Mouse (Mus musculus) lung, postnatal 0 days (tissue): ENCODE measurements around the gene Elfn1. TPM values are rescaled to one million over a fixed set of nuclear protein-coding genes. Genes with fewer than 3 reads are reported as not detected.
A peak's percentile ranks its signal among the peaks of the same experiment; 100 is the strongest.

Experiments used
- ATAC-seq: fragments of 200-750 bp; cut with Nextera tagmentation; 2 replicates; pipeline ENCODE4 v1.8.0; 2017; ENCODE audit warnings: moderate library complexity
- DNase-seq: peaks from one replicate; pipeline ENCODE4 v3.0.0-alpha.2; 2016; ENCODE audit warnings: low spot score
- H3K27ac ChIP-seq: fragments of 300-500 bp; sonication (generic); 2 replicates; pipeline ENCODE4 v1.5.1; 2014; ENCODE audit warnings: antibody characterized with exemption, mild to moderate bottlenecking, low read length, mixed read lengths
- H3K27me3 ChIP-seq: fragments of 300-500 bp; sonication (generic); replicated peaks from 2 replicates; pipeline ENCODE4 v1.6.1; 2014; ENCODE audit warnings: low read length, mixed read lengths; ENCODE audit not compliant: insufficient read depth
- H3K36me3 ChIP-seq: fragments of 300-500 bp; sonication (generic); 2 replicates; pipeline ENCODE4 v1.6.1; 2014; ENCODE audit warnings: low read length, mixed read lengths; ENCODE audit not compliant: insufficient read depth
- H3K4me1 ChIP-seq: fragments of 300-500 bp; sonication (generic); 2 replicates; pipeline ENCODE4 v1.6.1; 2014; ENCODE audit warnings: antibody characterized with exemption, low read depth, low read length, mixed read lengths; ENCODE audit not compliant: insufficient read depth
- H3K4me2 ChIP-seq: fragments of 300-500 bp; sonication (generic); replicated peaks from 2 replicates; pipeline ENCODE4 v1.6.1; 2014; ENCODE audit warnings: low read depth, mild to moderate bottlenecking, low read length, moderate library complexity, mixed read lengths
- H3K4me3 ChIP-seq: fragments of 300-500 bp; sonication (generic); 2 replicates; pipeline ENCODE4 v1.5.1; 2014; ENCODE audit warnings: low read depth, low read length
- H3K9ac ChIP-seq: fragments of 300-500 bp; sonication (generic); replicated peaks from 2 replicates; pipeline ENCODE4 v1.6.1; 2014; ENCODE audit warnings: low read depth, mild to moderate bottlenecking
- H3K9me3 ChIP-seq: fragments of 300-500 bp; sonication (generic); 2 replicates; pipeline ENCODE4 v1.6.1; 2016; ENCODE audit warnings: low read length, mixed read lengths
- CTCF ChIP-seq: IDR thresholded peaks from 2 replicates; pipeline ENCODE4 v1.5.1; 2016; ENCODE audit warnings: antibody characterized with exemption, mild to moderate bottlenecking
- EP300 ChIP-seq: IDR thresholded peaks from 2 replicates; pipeline ENCODE4 v1.6.1; 2016; ENCODE audit warnings: antibody characterized with exemption, mild to moderate bottlenecking, control low read depth
- WGBS: fragments of 180-500 bp; shearing (Covaris S2); extraction: QIAGEN DNeasy Blood & Tissue Kit; methylation state at CpG from one replicate; pipeline ENCODE4 v1.1.7; 2014; 5-methylcytosine and 5-hydroxymethylcytosine counted together
- polyA plus RNA-seq: library from polyadenylated mRNA; unstranded; fragments of >200 nt; fragmentation: Nextera tagmentation; extraction: Ambion mirVana; gene quantifications from 2 replicates; pipeline ENCODE4 v1.2.1, GENCODE M21; 2015

Elfn1 gene
- polyA plus RNA-seq, 1 experiment from 2014 or later, result 1.5 TPM

DNA sequence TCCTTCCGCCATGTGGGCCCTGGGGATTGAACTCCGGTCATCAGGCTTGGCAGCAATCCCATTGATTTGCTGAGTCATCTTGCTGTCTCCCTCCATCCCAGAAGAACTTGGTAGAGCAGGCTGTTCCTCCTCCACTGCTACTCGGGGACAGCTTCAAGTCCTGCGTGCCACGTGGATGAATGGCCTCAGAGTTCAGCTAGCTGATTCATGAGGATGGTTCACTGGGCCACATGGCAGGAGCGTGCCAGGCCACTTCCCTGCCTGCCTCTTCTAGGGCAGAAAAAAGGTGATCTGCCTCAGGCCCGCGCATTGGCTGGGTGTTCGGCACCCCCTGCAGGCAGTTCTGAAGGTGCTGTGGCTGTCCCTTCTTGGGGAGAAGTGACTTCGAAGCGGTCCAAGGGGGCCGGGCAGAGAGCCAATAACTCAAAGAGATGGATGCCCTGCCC lies 62.5 kb downstream of the Elfn1 start:
- DNase-seq, result peak; percentile 18
- Histone ChIP-seq H3K4me1 (no peaks in the 10 kb centered on the region), H3K4me2 (no peak overlapping the region), H3K27me3 (no peaks in the 10 kb centered on the region), H3K9ac (no peak overlapping the region), H3K36me3 (no peaks in the 10 kb centered on the region), H3K27ac (no peak overlapping the region), H3K4me3 (no peak overlapping the region), H3K9me3 (no peaks in the 10 kb centered on the region)
- TF ChIP-seq EP300 (no peak), CTCF (peak; percentile 58)
- WGBS, result 31% methylated on average over 12 of the region's 12 CpGs
- peak; percentile 49 for ATAC-seq

DNA sequence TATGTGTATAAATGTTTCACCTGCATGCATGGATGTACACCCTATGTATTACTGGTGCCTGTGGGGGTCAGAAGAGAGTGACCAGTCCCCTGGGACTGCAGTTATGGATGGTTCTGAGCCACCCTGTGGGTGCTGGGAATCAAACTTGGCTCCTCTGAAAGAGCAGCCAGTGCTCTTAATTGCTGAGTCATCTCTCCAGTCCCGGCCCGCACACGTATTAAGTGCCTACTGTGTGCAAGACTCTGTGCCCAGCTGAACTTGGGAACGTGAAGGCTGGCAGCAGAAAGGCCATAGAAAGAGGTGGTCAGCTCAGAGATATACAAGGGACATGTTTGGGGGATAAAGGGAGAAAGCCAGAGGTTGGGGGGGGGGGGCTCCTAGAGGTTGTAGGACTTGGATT lies 68.8 kb downstream of the Elfn1 start:
- H3K4me3 ChIP-seq, result no peak overlapping the region
- H3K4me1 ChIP-seq, result no peaks in the 10 kb centered on the region
- no peak overlapping the region for H3K4me2 ChIP-seq
- DNase-seq (no peak), ATAC-seq (no peak)
- no peaks in the 10 kb centered on the region for H3K36me3 ChIP-seq
- H3K27ac ChIP-seq, result no peak overlapping the region
- WGBS, result 73% methylated on average over 4 of the region's 4 CpGs
- TF ChIP-seq CTCF (no peak), EP300 (no peak)
- H3K9me3 ChIP-seq, result no peaks in the 10 kb centered on the region
- no peaks in the 10 kb centered on the region for H3K27me3 ChIP-seq
- no peak overlapping the region for H3K9ac ChIP-seq

DNA sequence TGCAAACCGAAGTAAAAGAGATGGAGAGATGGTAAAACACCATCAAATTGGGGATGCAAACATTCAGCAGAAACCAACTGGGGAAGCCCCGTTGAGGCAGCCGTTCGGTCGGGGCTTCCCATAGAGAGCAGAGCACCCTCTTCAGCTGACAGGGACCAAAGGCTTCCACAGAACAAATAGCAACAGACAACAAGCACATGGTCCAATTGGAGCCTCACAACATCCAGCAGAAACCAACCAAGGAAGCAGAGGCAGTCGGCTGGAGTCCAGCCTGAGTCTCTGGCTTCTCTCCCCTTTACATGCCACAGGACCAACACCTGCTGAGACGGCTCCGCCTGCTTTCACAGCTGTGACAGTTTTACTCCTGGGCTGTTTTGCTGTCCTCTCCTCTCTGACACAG lies 69.7 kb downstream of the Elfn1 start:
- Histone ChIP-seq H3K27ac (no peak overlapping the region), H3K4me2 (no peak overlapping the region), H3K9ac (no peak overlapping the region), H3K4me3 (no peak overlapping the region), H3K9me3 (no peaks in the 10 kb centered on the region), H3K36me3 (no peaks in the 10 kb centered on the region), H3K4me1 (no peaks in the 10 kb centered on the region), H3K27me3 (no peaks in the 10 kb centered on the region)
- WGBS, result 26% methylated on average over 8 of the region's 8 CpGs
- no peak for DNase-seq
- TF ChIP-seq CTCF, result no peak
- TF ChIP-seq EP300, result no peak
- no peak for ATAC-seq

DNA sequence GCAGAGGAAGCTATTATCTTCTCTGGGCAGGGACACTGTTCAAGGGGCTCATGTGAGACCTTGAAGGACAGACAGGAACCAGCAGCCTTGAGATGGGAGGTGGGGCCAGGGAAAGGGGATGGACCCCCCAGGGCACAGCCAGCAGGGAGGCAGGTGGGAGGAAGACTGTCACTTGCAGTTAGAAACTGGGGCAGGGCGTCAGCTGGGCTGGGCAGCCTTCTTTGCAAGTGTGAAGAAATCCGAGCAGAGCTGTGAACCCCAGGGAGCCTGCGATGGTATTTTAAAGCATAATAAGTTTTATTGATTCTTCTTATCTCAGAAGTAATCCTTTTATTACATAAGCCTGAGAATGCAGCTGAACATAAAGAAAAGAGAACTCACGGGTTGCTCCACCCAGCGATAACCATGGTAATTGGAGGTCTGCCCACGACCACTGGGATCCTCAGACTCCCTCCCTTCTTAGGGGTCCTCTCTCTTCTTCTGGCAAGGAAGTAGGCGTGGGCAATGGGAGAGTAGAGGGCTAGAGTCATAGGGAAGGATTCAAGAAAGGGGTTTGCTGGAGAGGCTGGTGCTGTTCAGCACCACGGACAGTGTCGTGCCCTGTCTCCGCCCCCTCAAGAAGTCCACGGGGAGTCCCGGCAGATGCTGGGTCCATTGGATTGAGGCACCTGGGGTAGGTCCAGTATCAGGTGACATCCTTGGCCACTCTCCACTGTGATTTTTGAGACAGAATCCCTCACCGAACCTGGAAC lies 71.0 kb downstream of the Elfn1 start:
- Histone ChIP-seq H3K27me3 (no peaks in the 10 kb centered on the region), H3K4me2 (no peak overlapping the region), H3K9me3 (no peaks in the 10 kb centered on the region), H3K27ac (no peak overlapping the region), H3K36me3 (no peaks in the 10 kb centered on the region), H3K4me1 (no peaks in the 10 kb centered on the region), H3K4me3 (no peak overlapping the region), H3K9ac (no peak overlapping the region)
- DNase-seq, result peak; percentile 40
- WGBS, result 4% methylated on average over 13 of the region's 13 CpGs
- no peak for ATAC-seq
- TF ChIP-seq EP300 (no peak), CTCF (no peak)

DNA sequence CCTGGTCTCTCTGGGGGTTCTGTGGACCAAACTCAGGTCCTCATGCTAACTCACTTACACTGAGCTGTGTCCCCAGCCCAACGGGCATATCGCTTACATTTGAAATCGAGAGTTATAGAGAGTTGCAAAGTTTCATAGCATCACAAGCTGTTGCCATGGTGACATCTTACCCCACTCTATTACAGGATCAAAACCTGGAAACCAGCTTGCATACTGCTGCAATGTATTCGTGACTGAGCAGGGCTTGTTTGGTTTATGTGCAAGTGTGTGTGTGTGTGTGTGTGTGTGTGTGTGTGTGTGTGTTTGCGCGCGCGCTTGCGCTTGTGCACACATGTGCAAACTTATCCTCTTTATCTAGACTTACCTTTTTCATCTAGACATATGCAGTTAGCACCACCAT lies 71.6 kb downstream of the Elfn1 start:
- Histone ChIP-seq H3K27ac (no peak overlapping the region), H3K27me3 (no peaks in the 10 kb centered on the region), H3K36me3 (no peaks in the 10 kb centered on the region), H3K4me3 (no peak overlapping the region), H3K4me1 (no peaks in the 10 kb centered on the region), H3K9me3 (no peaks in the 10 kb centered on the region), H3K4me2 (no peak overlapping the region), H3K9ac (no peak overlapping the region)
- 79% methylated on average over 9 of the region's 9 CpGs for WGBS
- no peak for DNase-seq
- no peak for ATAC-seq
- TF ChIP-seq EP300 (no peak), CTCF (no peak)

DNA sequence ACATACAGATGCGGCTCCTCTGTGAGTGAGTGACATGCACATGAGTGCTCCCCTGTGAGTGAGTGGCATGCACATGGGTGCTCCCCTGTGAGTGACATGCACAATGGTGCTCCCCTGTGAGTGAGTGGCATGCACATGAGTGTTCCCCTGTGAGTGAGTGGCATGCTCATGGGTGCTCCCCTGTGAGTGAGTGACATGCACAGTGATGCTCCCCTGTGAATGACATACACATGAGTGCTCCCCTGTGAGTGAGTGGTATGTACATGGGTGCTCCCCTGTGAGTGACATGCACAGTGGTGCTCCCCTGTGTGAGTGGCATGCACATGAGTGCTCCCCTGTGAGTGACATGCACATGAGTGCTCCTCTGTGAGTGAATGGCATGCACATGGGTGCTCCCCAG lies 74.2 kb downstream of the Elfn1 start:
- no peaks in the 10 kb centered on the region for H3K4me1 ChIP-seq
- no peak overlapping the region for H3K9ac ChIP-seq
- H3K27me3 ChIP-seq, result no peaks in the 10 kb centered on the region
- no peak overlapping the region for H3K27ac ChIP-seq
- TF ChIP-seq EP300 (no peak), CTCF (no peak)
- DNase-seq (no peak), ATAC-seq (no peak)
- H3K36me3 ChIP-seq, result no peaks in the 10 kb centered on the region
- H3K4me2 ChIP-seq, result no peak overlapping the region
- H3K9me3 ChIP-seq, result no peaks in the 10 kb centered on the region
- no peak overlapping the region for H3K4me3 ChIP-seq
- WGBS, result 95% methylated on average over 1 of the region's 1 CpGs
